Mouse (Mus musculus) thymus, adult 2 months (tissue): Measurements from ENCODE around the gene 4930452B06Rik. TPM values are rescaled to one million over a fixed set of nuclear protein-coding genes. Genes with fewer than 3 reads are reported as not detected.

Experiments used
- DNase-seq: peaks from one replicate; pipeline ENCODE4 v3.0.0; 2021
- H3K27ac ChIP-seq: fragments of 200-500 bp; 2 replicates; pipeline ENCODE4 v1.5.1; 2012; ENCODE audit warnings: low read length, control low read depth; ENCODE audit not compliant: control insufficient read depth, insufficient read depth
- H3K27me3 ChIP-seq: fragments of 200-500 bp; 2 replicates; pipeline ENCODE4 v1.6.1; 2012; ENCODE audit warnings: mild to moderate bottlenecking, low read length, moderate library complexity, mixed read lengths; ENCODE audit not compliant: control insufficient read depth, insufficient read depth
- H3K36me3 ChIP-seq: fragments of 200-500 bp; 2 replicates; pipeline ENCODE4 v1.6.1; 2012; ENCODE audit warnings: mild to moderate bottlenecking, low read length, moderate library complexity; ENCODE audit not compliant: control insufficient read depth, insufficient read depth
- H3K4me1 ChIP-seq: fragments of 200-500 bp; replicated peaks from 2 replicates; pipeline ENCODE4 v1.6.1; 2012; ENCODE audit warnings: low read length; ENCODE audit not compliant: control insufficient read depth, insufficient read depth
- H3K4me3 ChIP-seq: fragments of 200-500 bp; 2 replicates; pipeline ENCODE4 v1.5.1; 2012; ENCODE audit warnings: mild to moderate bottlenecking, low read length, control low read depth, moderate library complexity; ENCODE audit not compliant: control insufficient read depth, insufficient read depth
- CTCF ChIP-seq: fragments of 200-500 bp; IDR thresholded peaks from 2 replicates; pipeline ENCODE4 v1.5.1; 2012; ENCODE audit warnings: mild to moderate bottlenecking, control low read depth, low read length, moderate library complexity, borderline replicate concordance; ENCODE audit not compliant: control insufficient read depth, poor library complexity, insufficient read depth; ENCODE audit errors: extremely low read depth
- POLR2A ChIP-seq: fragments of 200-500 bp; IDR thresholded peaks from 2 replicates; pipeline ENCODE4 v1.6.1; 2012; ENCODE audit warnings: mild to moderate bottlenecking, low read length, control low read depth, moderate library complexity; ENCODE audit not compliant: control insufficient read depth, poor library complexity, insufficient read depth; ENCODE audit errors: extremely low read depth
- WGBS: fragments of 180-500 bp; shearing (Covaris S2); methylation state at CpG from one replicate; pipeline ENCODE4 v1.1.7; 2018; 5-methylcytosine and 5-hydroxymethylcytosine counted together
- polyA plus RNA-seq: library from polyadenylated mRNA; depleted of rRNA; stranded (reverse); fragments of >200 nt; gene quantifications from 2 replicates; pipeline ENCODE4 v1.2.3, GENCODE M21; 2012

4930452B06Rik gene
- polyA plus RNA-seq, 1 experiment, result 1.1 TPM

DNA sequence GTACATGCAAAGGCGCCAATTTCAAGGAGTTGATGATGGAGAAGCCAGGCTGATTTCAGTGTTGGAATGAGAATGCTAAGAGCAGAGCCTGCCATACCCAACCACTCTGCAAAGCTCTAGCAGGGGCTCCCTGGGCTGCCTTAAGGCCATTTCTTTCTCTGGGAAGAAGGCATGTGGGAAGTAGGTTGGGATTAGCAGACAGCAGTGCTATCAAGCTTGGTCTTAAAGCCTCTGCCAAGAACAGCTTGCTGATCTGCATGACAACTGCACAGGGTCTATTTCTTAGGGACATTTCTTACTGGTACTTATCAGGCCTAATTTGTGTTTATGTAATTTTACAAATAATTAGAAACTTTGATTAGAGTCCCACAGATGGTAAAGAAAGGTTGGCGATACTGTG lies 161.8 kb downstream of the 4930452B06Rik start:
- H3K36me3 ChIP-seq, result no peaks in the 10 kb centered on the region
- no peaks in the 10 kb centered on the region for H3K27me3 ChIP-seq
- no peaks in the 10 kb centered on the region for H3K4me1 ChIP-seq
- no peak overlapping the region for H3K27ac ChIP-seq
- H3K4me3 ChIP-seq, result no peak overlapping the region
- DNase-seq, result no peak
- WGBS, result 97% methylated on average over 2 of the region's 2 CpGs
- TF ChIP-seq CTCF, result no peak
- TF ChIP-seq POLR2A, result no peak

DNA sequence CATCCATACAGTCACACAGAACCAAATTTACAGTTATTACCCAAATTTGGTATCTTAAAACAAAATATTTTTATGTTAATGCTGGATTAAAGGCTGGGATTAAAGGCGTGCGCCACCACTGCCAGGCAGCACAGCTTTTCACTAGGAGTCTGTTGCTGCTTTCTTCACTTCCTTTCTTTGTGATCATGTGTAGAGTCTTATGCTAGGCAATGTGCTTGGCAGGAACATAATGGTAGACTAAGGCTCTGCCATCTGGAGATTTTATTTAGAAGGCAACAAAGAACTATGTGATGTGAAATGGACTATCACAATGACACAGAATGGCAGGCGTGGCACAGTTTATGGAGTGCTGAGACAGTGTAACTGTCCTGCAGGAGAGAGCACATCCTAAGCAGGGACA lies 162.7 kb downstream of the 4930452B06Rik start:
- 98% methylated on average over 3 of the region's 3 CpGs for WGBS
- TF ChIP-seq CTCF, result no peak
- no peak for TF ChIP-seq POLR2A
- no peak for DNase-seq
- Histone ChIP-seq H3K4me3 (no peak overlapping the region), H3K27me3 (no peaks in the 10 kb centered on the region), H3K27ac (no peak overlapping the region), H3K4me1 (no peaks in the 10 kb centered on the region), H3K36me3 (no peaks in the 10 kb centered on the region)

DNA sequence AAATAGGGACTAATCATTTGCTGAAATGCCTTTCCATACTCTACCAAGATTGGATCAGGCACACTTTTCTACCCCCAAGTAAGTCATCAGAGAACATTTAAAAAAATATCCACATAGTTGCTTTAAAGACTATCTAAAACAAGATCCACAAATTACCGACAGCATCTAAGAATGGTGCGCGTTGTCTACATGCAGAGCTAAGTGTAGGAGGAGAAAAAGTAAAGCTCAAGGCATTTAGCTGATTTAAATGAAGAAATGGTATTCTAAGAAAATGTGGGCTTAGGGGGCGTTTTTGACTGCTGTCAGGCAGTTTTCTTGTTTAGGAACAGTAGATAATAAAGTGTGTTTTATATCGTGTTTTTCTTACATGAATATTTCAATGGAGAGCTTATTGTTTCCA lies 163.5 kb downstream of the 4930452B06Rik start:
- no peak overlapping the region for H3K4me3 ChIP-seq
- WGBS, result 94% methylated on average over 5 of the region's 5 CpGs
- H3K27ac ChIP-seq, result no peak overlapping the region
- no peaks in the 10 kb centered on the region for H3K36me3 ChIP-seq
- H3K4me1 ChIP-seq, result no peaks in the 10 kb centered on the region
- no peak for TF ChIP-seq CTCF
- no peak for TF ChIP-seq POLR2A
- H3K27me3 ChIP-seq, result no peaks in the 10 kb centered on the region
- no peak for DNase-seq

DNA sequence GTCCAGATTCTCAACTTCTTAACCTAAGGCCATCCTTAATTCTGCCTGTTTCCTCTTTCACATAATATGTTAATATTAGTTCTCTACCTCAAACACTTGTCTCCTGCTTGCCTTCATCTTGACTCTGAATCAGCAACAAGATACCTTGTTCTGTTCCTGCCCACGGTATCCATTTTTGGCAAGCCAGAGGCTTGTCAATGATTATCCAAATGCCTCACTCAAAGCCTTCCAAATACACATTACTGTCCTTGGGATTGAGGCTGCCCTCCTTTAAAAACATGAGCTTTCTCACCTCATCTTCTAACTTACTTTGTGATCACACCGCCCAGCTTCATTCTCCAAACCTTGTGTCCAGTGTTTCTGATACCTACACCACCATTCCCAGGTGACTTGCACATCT lies 170.3 kb downstream of the 4930452B06Rik start:
- no peak overlapping the region for H3K4me3 ChIP-seq
- 97% methylated on average over 2 of the region's 2 CpGs for WGBS
- no peak overlapping the region for H3K27ac ChIP-seq
- no peak for TF ChIP-seq CTCF
- no peak for TF ChIP-seq POLR2A
- no peaks in the 10 kb centered on the region for H3K27me3 ChIP-seq
- no peak for DNase-seq
- H3K4me1 ChIP-seq, result no peaks in the 10 kb centered on the region
- no peaks in the 10 kb centered on the region for H3K36me3 ChIP-seq

DNA sequence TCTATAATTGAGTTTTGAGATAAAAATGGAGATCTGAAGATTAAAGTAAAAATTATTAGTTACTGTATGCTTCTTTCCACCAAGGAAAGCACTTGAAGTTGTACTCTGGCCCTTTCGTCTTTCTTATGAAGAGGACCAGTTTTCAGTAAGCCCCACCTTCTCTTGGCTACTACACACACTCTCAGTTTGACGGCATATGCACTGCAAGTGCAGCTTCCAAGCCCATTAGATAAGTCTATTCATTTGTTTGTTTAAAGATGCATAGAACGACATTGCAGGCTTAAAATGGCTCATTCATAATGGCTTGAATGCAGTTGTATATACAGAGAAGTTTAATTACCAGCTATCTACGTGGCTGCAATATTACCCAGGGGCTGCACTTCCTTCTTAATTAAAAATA lies 171.1 kb downstream of the 4930452B06Rik start:
- no peak for TF ChIP-seq CTCF
- no peak for TF ChIP-seq POLR2A

DNA sequence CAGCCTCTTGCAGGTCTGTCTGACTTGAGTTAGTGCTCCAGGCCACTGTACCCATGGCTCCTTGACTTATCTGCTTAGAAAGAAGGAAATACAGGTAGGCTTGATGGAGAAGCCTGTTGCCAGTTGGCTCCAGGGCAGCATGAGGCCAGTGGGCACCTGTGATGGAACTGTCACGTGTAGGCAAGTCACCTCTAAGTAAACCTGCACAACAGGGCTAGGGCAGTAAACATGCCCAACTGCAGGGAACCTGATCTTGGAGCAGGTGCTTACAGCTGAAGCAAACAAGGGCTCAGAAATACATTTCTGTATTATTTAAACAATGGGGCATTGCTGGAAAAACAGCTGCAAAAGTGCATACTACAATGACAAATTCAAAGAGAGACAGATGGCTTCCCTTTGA lies 171.8 kb downstream of the 4930452B06Rik start:
- no peak for DNase-seq
- WGBS, result 94% methylated on average over 1 of the region's 1 CpGs
- Histone ChIP-seq H3K27me3 (no peaks in the 10 kb centered on the region), H3K4me1 (no peaks in the 10 kb centered on the region), H3K36me3 (no peaks in the 10 kb centered on the region), H3K27ac (no peak overlapping the region), H3K4me3 (no peak overlapping the region)
- no peak for TF ChIP-seq CTCF
- no peak for TF ChIP-seq POLR2A

More for the DNA sequence above, 171.1 kb downstream of the 4930452B06Rik start:
- H3K4me1 ChIP-seq, result no peaks in the 10 kb centered on the region
- DNase-seq, result no peak
- H3K27ac ChIP-seq, result no peak overlapping the region
- no peaks in the 10 kb centered on the region for H3K36me3 ChIP-seq
- WGBS, result 94% methylated on average over 4 of the region's 4 CpGs
- no peaks in the 10 kb centered on the region for H3K27me3 ChIP-seq
- no peak overlapping the region for H3K4me3 ChIP-seq

DNA sequence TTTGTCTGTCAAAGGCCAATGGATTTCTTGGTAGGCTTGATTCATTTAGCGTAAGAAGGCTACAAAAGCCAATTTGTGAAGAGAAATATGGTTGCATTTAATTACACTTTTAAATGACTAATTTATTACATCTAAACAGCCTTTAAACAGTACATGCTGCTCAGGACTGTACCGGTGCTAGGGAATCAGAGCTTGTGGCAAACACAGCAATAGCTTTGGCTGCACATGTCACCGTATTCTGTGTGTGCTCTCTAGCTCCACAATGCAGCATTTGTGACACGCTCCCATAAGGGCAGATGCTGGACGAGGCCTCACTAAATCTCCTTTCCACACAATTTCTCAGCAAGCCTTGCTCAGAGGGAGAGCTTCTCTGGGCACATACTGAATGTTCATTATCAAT lies 187.9 kb downstream of the 4930452B06Rik start:
- WGBS, result 97% methylated on average over 5 of the region's 5 CpGs
- H3K27me3 ChIP-seq, result no peaks in the 10 kb centered on the region
- H3K27ac ChIP-seq, result no peak overlapping the region
- DNase-seq, result no peak
- TF ChIP-seq POLR2A (no peak), CTCF (no peak)
- H3K4me1 ChIP-seq, result no peaks in the 10 kb centered on the region
- no peak overlapping the region for H3K4me3 ChIP-seq
- H3K36me3 ChIP-seq, result no peaks in the 10 kb centered on the region
